Mouse (Mus musculus) MEL (cell line): ENCODE measurements around the gene 1700042G07Rik. TPM values are rescaled to one million over a fixed set of nuclear protein-coding genes. Genes with fewer than 3 reads are reported as not detected.
"Not testable (repeated sequence)": the region's sequence is repeated elsewhere in the genome, so short reads cannot be mapped to it uniquely, and the experiment has no call there.

ENCODE experiments used
- DNase-seq: peaks from one replicate; pipeline ENCODE4 v3.0.0; 2011; ENCODE audit warnings: low read depth, low spot score
- H3K27ac ChIP-seq: 2 replicates; pipeline ENCODE4 v1.5.1; 2012; ENCODE audit warnings: low read depth, mild to moderate bottlenecking, control low read depth, low read length, moderate library complexity; ENCODE audit not compliant: control insufficient read depth
- H3K27me3 ChIP-seq, 2 experiments: fragments of 150-350 bp in 1 of 2; sonication (generic) in 1 of 2; 2 replicates each; pipeline ENCODE4 v1.6.1; 2012; ENCODE audit warnings: low read length in 2 of 2, mild to moderate bottlenecking in 2 of 2, improper control_type of control experiment in 1 of 2, moderate library complexity in 1 of 2; ENCODE audit not compliant: insufficient read depth in 2 of 2, control insufficient read depth in 1 of 2
- H3K36me3 ChIP-seq, 2 experiments: 2 replicates each; pipeline ENCODE4 v1.6.1; 2012 to 2014; ENCODE audit warnings: low read length in 2 of 2, improper control_type of control experiment in 1 of 2, inconsistent platforms in 1 of 2, mild to moderate bottlenecking in 1 of 2; ENCODE audit not compliant: insufficient read depth in 2 of 2, control insufficient read depth in 1 of 2
- H3K4me1 ChIP-seq, 2 experiments: fragments of 150-350 bp in 1 of 2; sonication (generic) in 1 of 2; 2 replicates each; pipeline ENCODE4 v1.6.1; 2012; ENCODE audit warnings: low read length in 2 of 2, improper control_type of control experiment in 1 of 2, mild to moderate bottlenecking in 1 of 2; ENCODE audit not compliant: insufficient read depth in 2 of 2, control insufficient read depth in 1 of 2
- H3K4me3 ChIP-seq, 2 experiments: fragments of 150-350 bp in 1 of 2; sonication (generic) in 1 of 2; 2 replicates each; pipeline ENCODE4 v1.5.1; 2012; ENCODE audit warnings: low read depth in 2 of 2, low read length in 2 of 2, mild to moderate bottlenecking in 2 of 2, moderate library complexity in 2 of 2, control low read depth in 1 of 2, improper control_type of control experiment in 1 of 2; ENCODE audit not compliant: control insufficient read depth in 1 of 2, insufficient read depth in 1 of 2
- H3K79me2 ChIP-seq: 2 replicates; pipeline ENCODE4 v1.6.1; 2012; ENCODE audit warnings: mild to moderate bottlenecking, low read length, moderate library complexity; ENCODE audit not compliant: control insufficient read depth, poor library complexity, insufficient read depth
- H3K9ac ChIP-seq: 2 replicates; pipeline ENCODE4 v1.6.1; 2012; ENCODE audit warnings: low read depth, mild to moderate bottlenecking, control low read depth, low read length, moderate library complexity; ENCODE audit not compliant: control insufficient read depth, poor library complexity, severe bottlenecking
- H3K9me3 ChIP-seq: fragments of 150-350 bp; sonication (generic); replicated peaks from 2 replicates; pipeline ENCODE4 v1.6.1; 2012; ENCODE audit warnings: mild to moderate bottlenecking, low read length, improper control_type of control experiment, moderate library complexity; ENCODE audit not compliant: insufficient read depth
- BHLHE40 ChIP-seq: IDR thresholded peaks from 2 replicates; pipeline ENCODE4 v1.6.1; 2012; ENCODE audit warnings: low read depth, mild to moderate bottlenecking, inconsistent platforms, low read length, improper control_type of control experiment, borderline replicate concordance
- ETS1 ChIP-seq: IDR thresholded peaks from 2 replicates; pipeline ENCODE4 v1.6.1; 2012; ENCODE audit warnings: low read depth, mild to moderate bottlenecking, inconsistent platforms, low read length, improper control_type of control experiment, moderate library complexity
- MAFK ChIP-seq: IDR thresholded peaks from 2 replicates; pipeline ENCODE4 v1.6.1; 2011; ENCODE audit warnings: low read depth, mild to moderate bottlenecking, low read length, improper control_type of control experiment, borderline replicate concordance
- MAX ChIP-seq: IDR thresholded peaks from 2 replicates; pipeline ENCODE4 v1.6.1; 2011; ENCODE audit warnings: low read length, improper control_type of control experiment
- MEF2A ChIP-seq: IDR thresholded peaks from 2 replicates; pipeline ENCODE4 v1.6.1; 2014; ENCODE audit warnings: low read depth, mild to moderate bottlenecking, inconsistent platforms, low read length, improper control_type of control experiment; ENCODE audit not compliant: poor library complexity, insufficient replicate concordance, severe bottlenecking; ENCODE audit errors: extremely low read depth
- MYB ChIP-seq: IDR thresholded peaks from 2 replicates; pipeline ENCODE4 v1.6.1; 2011; ENCODE audit warnings: mild to moderate bottlenecking, low read depth, low read length, improper control_type of control experiment
- NELFE ChIP-seq: IDR thresholded peaks from 2 replicates; pipeline ENCODE4 v1.6.1; 2011; ENCODE audit warnings: low read depth, low read length, improper control_type of control experiment
- POLR2A ChIP-seq, 2 experiments: IDR thresholded peaks; 2 replicates each; pipeline ENCODE4 v1.6.1; 2011 to 2012; ENCODE audit warnings: low read length in 2 of 2, mild to moderate bottlenecking in 2 of 2, control low read depth in 1 of 2, improper control_type of control experiment in 1 of 2, low read depth in 1 of 2, moderate library complexity in 1 of 2; ENCODE audit not compliant: control insufficient read depth in 1 of 2, insufficient read depth in 1 of 2, poor library complexity in 1 of 2
- RCOR1 ChIP-seq: IDR thresholded peaks from 2 replicates; pipeline ENCODE4 v1.6.1; 2012; ENCODE audit warnings: low read depth, mild to moderate bottlenecking, inconsistent platforms, low read length, improper control_type of control experiment
- UBTF ChIP-seq: IDR thresholded peaks from 2 replicates; pipeline ENCODE4 v1.6.1; 2012; ENCODE audit warnings: low read depth, mild to moderate bottlenecking, inconsistent platforms, low read length, improper control_type of control experiment, moderate library complexity, borderline replicate concordance; ENCODE audit not compliant: insufficient read depth
- polyA plus RNA-seq, 2 experiments: library from polyadenylated mRNA; stranded (reverse) in 1 of 2; unstranded in 1 of 2; fragments of >175 nt in 1 of 2; fragments of >200 nt in 1 of 2; gene quantifications; 2 replicates each; pipeline versions ENCODE4 v1.2.1 to v1.2.4; 2012; ENCODE audit warnings: low replicate concordance in 2 of 2, low read depth in 1 of 2; ENCODE audit not compliant: insufficient read length in 2 of 2, insufficient read depth in 1 of 2, missing spikeins in 1 of 2
- total RNA-seq: library from RNA; depleted of rRNA; stranded (reverse); fragments of 300-350 nt; gene quantifications from 2 replicates; pipeline ENCODE4 v1.2.3, GENCODE M21; 2012

1700042G07Rik gene
- total and polyA plus RNA-seq, 3 experiments, result not detected

- TF ChIP-seq ETS1, result no peak
- TF ChIP-seq BHLHE40, result no peak
- no peak for TF ChIP-seq MEF2A
- no peak for TF ChIP-seq MAFK
- TF ChIP-seq MAX, result no peak
- no peak for TF ChIP-seq UBTF
- TF ChIP-seq POLR2A (IDR thresholded peaks at IDR 0.05; ENCODE audit: control insufficient read depth in 1 of 2, insufficient read depth in 1 of 2, low read depth in 1 of 2, low read length in 2 of 2, poor library complexity in 1 of 2), result no peak
- TF ChIP-seq, all 39 proteins: peak for 0
- Histone ChIP-seq H3K9me3 (no peaks in the 10 kb centered on the region), H3K79me2 (peaks cover 4% of the 10 kb centered on the region; the same call in 1 of the 2 replicates), H3K36me3 (peaks cover 0 to 13% of the 10 kb centered on the region in 2 experiments; a peak in 2 of 4 replicates), H3K4me1 (peaks cover 7 to 8% of the 10 kb centered on the region in 2 experiments; a peak in 3 of 4 replicates), H3K9ac (no peak overlapping the region), H3K4me3 (no peak overlapping the region), H3K27me3 (no peaks in the 10 kb centered on the region), H3K27ac (no peak overlapping the region)
- DNase-seq, result peak; percentile 30
Measured at GRCm38 (mm10) chr4:116217046-116217445, 43.9 kb downstream of the 1700042G07Rik start.

DNA sequence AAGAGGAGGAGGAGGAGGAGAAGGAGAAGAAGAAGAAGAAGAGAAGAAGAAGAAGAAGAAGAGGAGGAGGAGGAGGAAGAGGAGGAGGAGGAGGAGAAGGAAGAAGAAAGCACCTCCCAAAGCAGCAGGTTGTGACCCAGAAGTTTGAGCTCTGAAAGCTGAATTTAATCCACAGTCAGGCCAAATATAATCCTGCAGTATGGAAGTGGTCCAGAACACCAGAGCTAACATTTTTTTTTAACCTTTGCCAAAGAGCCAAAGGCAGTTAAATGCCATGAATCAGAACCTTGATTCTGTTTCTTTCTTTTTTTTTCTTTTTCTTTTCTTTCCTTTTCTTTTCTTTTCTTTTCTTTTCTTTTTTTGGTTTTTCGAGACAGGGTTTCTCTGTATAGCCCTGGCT is 44.5 kb downstream of the 1700042G07Rik start:
- H3K4me3 ChIP-seq, H3K4me1 ChIP-seq, H3K9ac ChIP-seq, H3K27me3 ChIP-seq, H3K79me2 ChIP-seq, H3K9me3 ChIP-seq, DNase-seq, H3K36me3 ChIP-seq, H3K27ac ChIP-seq: not testable (repeated sequence)

DNA sequence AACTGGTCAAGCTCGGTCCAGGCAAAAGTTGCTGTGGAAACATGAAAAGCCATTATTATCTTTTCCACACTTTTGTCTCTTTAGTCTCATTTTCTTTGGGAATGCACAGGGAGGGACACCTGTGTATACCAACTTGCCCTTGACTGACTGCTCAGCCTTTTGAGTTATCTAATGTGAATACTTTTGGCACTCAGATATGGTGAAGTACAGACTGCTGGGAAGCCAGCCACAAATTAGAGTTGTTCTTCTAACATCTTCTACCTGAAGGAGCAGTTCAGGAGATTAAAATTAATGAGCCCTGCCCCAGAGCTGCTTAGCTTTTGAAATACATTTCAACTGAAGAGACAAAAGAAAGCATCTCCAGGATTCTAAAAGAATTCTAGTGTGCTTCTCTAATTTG is 45.9 kb downstream of the 1700042G07Rik start:
- Histone ChIP-seq H3K36me3 (peaks cover 0 to 8% of the 10 kb centered on the region in 2 experiments; a peak in 2 of 4 replicates), H3K4me3 (no peak overlapping the region), H3K27ac (no peak overlapping the region), H3K79me2 (peaks cover 4% of the 10 kb centered on the region; the same call in 1 of the 2 replicates), H3K4me1 (peaks cover 4 to 8% of the 10 kb centered on the region in 2 experiments; a peak in 3 of 4 replicates), H3K9ac (no peak overlapping the region), H3K9me3 (no peaks in the 10 kb centered on the region), H3K27me3 (no peaks in the 10 kb centered on the region)
- TF ChIP-seq MYB, result no peak
- no peak for TF ChIP-seq NELFE
- TF ChIP-seq RCOR1, result no peak
- DNase-seq, result no peak
